Mouse (Mus musculus) embryonic fibroblast, embryonic 13.5 days (primary cell): ENCODE data around the gene Cpt1c.

Experiments used
- CTCF ChIP-seq: IDR thresholded peaks from 2 replicates; pipeline ENCODE4 v1.5.1; 2011; ENCODE audit warnings: mild to moderate bottlenecking, control low read depth, low read length, moderate library complexity, borderline replicate concordance; ENCODE audit not compliant: insufficient read depth
- POLR2A ChIP-seq: IDR thresholded peaks from 2 replicates; pipeline ENCODE4 v1.6.1; 2011; ENCODE audit warnings: low read depth, mild to moderate bottlenecking, control low read depth, low read length, moderate library complexity

GRCm38 (mm10) chr7:45019031-45019571 is 44.5 kb upstream of the Cpt1c start:
- no peak for TF ChIP-seq CTCF
- peak; percentile 86 for TF ChIP-seq POLR2A
